Mouse (Mus musculus) T-helper 1 cell (primary cell): ENCODE results near the gene Crybb1.

ENCODE experiments used
- in situ Hi-C: fragments of 300-600 bp; cut with MboI, MseI; formaldehyde crosslinking; loops from one replicate; pipeline ENCODE4 v1.15.1; 2025; ENCODE audit warnings: high pct_unique_total_duplicates

Crybb1 gene

DNA sequence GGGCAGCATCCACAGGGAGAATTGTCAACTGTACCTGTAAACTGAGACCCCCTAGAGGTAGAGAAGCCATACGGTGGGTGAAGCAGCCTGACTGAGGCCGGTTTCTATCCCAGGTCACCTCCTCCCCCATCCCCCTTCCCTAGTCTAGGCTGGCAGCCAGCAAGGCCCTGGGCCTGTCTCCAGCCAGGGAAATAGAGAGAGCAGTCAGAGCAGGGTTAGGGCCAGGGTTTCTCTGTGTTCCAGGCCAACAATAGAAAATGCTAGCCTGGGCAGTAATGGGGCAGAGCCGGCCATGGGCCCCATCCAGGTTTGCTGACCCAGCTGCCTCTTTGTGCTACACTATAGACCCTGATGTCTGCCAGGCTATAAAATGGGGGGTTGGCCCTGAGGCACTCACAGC lies at the start of gene Crybb1:
Gene Crybb1, plus strand, starts transcription at position 390 of the 400 bp plus-strand sequence.
- in situ Hi-C loops, result loop anchor here (25.0 kb wide), 1 partner anchor 1857 kb away; no protein-coding TSS in a partner anchor

DNA sequence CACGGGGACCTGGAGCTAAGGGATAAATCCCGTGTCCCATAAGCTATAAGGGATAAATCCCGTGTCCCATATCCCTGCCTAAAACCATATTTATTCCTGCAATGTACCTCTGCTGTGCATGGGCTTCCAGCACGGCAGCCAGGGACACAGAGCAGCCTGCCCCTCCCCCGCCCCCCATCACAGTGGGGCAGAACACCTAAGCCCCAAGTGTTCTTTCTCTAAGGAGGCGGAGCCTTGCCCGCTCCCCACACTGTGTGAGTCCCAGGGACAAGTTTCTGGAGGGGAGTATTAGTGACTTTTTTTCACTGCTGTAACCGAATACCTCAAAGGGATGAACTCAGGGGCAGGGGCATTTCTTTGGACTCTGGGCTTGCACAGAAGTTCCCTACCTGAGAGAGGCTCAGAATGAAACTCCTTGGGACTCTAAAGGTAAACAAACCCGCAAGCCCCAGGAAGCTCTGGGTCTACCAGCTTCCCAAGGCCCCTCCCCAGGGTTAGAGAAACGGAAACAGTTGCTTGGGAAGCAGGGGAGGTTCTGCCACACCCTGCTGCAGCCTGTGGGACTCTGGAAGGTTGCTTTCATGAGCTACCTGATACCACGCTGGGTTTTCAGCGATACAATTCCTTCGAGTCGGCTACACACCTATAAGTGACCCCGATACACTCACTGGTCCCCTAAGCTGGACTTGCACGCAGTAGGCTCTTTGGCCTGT lies 48.9 kb upstream of the Crybb1 start:
- in situ Hi-C loops, result no loop called here

DNA sequence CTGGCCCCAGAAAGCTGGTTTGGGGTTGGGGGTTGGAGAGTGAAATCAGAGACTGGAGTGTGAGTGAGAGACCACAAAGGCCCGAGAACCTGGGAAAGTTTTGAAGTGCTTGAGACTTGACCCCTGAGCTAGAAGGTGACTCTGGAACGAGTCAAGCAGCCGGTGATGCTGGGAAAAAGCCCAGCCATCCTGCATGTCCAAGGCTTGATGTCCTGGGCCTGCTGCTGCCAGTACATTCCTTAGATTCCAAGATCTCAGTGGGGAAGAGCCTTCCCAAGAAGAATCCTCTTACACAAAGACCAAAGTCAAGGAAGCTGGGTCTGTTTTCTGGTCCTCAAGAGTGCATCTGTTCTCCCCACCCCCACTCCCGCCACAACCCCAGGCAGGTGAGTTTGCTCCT lies 47.3 kb upstream of the Crybb1 start:
- in situ Hi-C loops, result no loop called here

DNA sequence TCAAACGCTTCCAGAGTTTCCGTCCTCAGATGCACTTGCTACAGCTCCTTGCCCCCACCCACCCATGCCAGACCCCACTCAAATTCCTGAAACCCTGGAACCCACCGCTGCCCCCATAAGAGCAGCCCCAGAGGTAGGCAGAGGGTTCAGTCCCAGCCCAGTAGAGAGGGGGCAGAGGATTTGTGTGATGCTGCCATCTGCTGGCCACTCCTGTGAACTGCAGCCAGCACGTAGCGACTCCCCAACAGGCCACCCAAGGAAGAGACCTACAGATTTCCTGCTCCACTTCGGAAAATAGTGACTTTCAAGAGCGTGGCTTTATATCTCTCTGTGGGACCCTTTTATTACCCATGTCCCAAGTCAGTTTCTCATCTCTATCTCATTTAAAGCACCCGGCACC lies 45.5 kb upstream of the Crybb1 start:
- in situ Hi-C loops, result no loop called here

DNA sequence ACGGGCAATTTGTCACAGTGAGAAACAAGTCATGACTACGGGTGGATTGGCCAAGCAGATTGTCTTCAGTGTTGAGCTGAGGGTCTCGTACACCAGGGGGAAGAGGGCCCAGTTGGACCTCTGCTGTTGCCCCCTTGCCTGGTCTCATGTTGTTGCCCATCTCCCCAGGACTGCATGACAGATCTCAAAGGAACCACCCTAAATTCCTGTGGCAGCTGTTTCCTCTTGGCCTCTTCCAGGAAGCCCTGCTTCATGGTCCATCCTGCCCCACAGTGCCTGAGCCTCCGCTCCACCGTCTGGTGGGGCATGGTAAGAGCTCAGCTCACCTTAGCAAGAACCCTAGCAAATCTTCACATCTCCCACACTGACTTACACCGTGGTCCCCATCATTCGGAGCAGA lies 43.7 kb upstream of the Crybb1 start:
- in situ Hi-C loops, result no loop called here

DNA sequence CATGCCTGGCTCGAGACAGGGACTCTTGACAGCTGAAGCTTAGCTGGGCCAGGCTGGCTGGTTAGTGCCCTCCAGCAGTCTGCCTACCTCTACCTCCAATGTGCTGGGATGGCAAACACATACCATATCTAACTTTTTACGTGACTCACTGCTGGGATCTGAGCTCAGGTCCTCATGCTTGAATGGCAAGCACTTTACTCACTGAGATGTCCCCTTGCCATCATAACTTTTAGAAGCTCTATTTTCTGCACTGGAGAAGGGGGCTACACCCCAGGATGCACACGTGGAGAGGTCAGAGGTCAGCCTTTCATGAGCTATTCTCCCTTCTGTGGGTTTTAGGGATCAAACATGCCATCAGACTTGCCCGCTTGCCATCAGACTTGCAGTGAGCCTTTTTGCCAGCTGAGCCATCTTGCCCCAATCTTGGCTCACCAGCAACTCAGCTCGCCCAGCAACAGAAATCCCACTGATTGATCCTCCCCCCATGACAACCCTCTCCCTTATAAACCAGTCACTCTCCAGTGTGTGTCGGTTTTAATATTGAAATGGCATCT lies 42.8 kb upstream of the Crybb1 start:
- in situ Hi-C loops, result no loop called here

DNA sequence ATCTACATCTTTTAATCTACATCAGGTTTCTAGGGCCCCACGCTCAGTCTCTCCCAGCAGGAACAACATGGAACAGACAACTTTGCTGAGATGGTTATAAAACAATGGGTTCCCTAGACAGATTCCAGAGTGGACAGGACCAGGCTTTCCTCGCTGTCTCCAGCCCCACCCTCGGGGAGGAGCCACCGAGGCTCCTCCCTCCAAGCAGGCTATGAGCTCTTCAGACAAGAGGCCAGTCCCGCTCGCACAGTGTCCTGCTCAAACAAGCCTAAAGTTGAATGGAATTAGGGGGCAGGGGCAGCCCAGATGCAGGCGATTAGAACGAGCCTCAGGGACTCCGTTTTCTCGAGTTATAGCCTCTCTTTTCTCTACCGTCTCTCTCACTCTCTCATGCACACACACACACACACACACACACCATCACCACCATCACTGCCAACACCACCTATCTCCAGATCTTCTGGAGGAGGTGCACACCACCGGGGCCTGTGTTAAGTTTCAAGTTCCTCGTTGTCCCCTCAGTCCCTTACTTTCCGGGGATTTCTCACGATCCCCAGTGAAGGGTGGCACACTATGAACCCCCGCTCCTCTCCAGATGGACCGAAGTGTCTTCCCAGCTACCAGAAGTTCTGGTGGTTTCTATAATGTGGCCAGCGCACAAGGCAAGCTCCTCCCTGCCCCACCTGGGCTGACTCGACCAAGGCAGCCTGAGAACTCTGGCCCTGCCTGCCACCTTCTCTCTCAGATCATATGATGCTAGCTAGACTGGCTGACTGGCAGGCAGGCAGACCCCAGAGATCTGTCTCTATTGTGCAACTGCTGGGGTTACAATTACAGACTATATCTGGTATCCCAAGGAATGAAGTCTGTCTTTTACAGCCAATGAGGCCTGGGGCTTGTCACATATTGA lies 42.0 kb upstream of the Crybb1 start:
- in situ Hi-C loops, result no loop called here

DNA sequence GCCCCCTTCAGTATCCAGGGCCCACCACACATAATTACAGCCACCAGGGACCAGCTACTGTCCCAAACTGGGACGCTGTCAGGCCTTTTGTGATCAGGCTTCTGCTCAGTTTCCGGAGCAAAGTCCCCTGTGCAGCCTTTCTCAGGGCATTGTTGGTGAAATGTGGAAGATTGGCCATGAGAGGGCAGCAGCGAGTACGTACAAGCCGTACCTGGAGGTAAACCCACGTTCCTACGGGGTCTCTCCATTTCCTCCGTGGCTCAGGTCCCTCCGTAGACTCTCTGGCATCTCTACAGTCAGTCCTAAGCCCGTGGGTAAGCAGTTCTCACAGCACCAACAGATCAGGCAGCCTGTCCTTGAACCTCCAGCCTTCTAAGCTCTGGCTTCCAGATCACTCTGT lies 41.2 kb upstream of the Crybb1 start:
- in situ Hi-C loops, result no loop called here

DNA sequence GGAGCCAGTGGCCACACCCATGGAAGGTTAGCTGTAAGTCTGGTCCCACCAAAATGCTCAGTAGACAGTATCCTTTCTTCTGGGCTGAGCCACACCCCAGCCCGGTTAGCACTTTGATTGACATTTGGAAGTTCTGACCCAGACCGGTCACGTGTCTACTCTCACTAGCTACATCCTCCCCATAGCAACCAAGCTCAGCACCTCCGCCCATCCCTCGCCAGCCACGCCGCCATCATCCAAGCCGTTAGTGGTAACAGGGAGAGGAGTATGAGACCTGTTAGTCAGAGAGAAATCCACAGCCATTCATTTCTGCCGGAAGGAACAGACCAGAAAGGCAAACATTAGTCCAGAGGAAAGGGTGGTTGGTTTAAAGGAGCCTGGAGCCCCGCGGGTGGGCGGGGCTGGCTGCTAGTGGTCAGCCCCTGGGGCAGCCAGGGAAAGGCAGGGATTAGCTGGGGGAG lies 40.3 kb upstream of the Crybb1 start:
- in situ Hi-C loops, result no loop called here

DNA sequence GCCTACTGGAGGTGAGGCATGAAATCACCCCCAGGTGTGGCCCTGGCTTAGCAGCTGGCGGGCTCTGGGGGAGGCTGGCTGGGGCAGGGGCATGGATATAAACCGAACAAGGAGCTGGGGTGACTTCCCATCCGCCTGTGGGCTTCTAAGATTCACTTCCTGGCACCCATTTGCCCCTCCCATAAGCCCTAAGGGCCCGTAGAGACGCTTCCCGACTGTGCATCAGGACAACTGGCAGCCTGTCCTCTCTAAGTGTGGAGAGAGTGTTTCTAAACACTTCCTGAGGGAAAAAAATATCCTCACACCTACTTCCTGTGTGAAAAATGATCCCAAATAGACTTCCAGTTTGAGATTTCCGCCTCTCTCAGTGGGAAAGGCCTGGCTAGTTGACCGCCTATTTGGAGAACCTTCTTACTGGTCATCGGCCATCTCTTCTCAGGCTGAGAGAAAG lies 39.8 kb upstream of the Crybb1 start:
- in situ Hi-C loops, result no loop called here

DNA sequence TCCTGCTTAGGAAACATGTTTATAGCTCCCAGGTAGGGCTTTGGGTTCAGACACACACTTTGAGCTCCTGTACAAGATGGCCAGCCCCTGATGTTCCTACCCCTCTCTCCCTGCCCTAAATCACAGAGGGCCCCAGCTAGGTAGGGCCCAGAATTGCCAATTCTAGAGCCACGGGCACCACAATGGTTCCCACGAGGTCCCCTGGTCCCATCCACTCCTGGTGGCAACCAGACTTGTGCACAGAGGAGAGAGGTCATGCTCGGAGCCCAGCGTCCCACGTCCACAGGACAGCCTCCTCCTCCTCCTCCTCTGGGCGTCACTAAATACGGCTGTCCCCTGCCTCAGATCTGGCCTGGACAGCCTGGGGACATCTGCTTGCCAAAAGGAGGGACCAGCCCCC lies 39.3 kb upstream of the Crybb1 start:
- in situ Hi-C loops, result no loop called here

DNA sequence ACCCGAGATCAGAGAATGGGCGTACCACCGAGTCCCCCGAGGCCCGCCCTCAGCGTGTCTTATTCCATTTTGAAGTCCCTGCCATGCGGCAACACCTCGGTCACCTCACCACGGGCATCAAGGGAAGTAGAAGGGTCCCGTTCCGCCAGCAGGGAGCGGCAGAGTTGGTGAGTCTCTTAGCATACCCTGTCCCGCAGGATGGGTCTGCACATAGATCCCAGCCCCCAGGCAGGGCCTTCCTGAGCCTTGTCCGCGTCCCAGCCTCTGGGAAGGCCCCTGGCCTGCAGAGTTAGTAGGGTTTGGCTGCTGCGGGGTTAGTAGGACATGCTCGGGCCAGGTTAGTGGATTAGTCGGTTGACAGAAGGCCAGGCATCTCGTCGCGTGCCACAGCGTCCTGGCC lies 38.6 kb upstream of the Crybb1 start:
- in situ Hi-C loops, result no loop called here

DNA sequence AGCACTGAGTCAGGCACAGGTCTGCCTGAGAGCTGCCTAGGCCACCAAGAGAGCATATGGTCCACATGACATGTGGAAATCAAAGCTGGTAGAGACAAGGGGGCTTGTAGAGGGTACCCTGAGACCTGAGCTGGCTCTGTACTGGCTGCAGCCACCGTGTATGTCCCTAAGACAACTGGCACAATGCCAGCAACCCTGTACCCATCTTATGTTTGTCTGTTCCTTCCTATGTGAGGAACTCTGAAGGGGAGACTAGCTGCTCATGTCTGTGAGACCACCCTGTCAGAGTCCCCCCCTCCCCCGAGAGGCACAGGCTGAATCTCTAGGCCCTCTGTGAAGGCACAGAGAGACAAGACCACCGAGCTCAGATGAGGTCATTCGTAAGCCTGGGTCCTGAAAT lies 36.9 kb upstream of the Crybb1 start:
- in situ Hi-C loops, result no loop called here

DNA sequence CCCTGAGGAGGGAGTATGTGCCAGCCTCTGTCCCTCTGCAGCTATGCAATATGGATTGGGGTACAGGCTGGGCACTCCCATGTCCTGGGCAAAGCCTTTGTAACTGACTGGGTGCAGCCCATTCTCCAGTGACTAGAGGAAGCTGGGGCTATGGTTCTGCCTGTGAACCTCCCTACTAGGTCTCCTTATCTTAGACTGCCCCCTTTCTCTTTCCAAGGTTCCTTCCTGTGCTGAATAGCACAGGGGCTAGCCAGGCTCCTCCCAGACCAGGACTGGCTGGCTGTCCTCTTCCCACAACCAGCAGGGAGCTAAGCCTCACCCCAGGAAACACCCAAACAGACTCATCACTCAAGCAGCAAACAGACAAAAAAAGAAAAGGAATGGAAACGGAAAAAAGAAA lies 36.2 kb upstream of the Crybb1 start:
- in situ Hi-C loops, result no loop called here

DNA sequence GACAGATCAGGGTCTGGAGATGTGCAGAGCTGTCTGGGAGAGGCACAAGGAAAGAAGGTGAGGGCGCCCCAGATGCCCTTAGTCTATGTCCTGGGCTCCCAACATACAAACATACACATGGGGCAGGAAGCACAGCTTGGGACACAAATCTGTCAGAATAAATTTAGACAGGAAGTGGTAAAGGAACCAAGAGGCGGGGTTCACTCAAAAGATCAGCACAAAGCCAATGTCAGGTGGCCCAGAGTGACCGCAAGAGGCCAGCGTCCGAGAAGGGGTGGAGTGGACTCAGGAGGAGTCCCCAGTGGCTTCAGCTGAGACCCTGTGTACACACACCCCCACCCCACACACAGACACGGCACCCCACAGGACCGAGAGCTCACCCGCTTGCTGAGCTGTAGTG lies 35.4 kb upstream of the Crybb1 start:
- in situ Hi-C loops, result no loop called here

DNA sequence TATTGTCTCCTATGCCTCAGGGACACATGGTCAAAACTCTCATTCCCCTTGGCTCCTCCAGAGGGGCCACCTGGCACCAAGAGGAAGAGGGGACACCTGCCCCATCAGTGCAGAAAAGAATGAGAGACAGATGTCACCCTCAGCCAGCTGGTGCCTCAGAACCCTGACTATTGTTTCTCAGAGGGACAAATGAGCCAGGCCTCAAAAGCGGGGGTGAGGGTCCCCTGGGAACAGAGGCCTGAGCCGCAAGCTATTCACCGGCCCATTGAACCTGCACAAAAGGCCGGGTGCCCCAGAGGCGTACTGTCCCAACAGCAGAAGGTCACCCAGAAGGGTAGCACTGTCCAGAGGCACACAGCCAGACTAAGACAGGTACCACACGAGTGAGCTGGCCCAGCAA lies 30.0 kb upstream of the Crybb1 start:
- in situ Hi-C loops, result no loop called here

DNA sequence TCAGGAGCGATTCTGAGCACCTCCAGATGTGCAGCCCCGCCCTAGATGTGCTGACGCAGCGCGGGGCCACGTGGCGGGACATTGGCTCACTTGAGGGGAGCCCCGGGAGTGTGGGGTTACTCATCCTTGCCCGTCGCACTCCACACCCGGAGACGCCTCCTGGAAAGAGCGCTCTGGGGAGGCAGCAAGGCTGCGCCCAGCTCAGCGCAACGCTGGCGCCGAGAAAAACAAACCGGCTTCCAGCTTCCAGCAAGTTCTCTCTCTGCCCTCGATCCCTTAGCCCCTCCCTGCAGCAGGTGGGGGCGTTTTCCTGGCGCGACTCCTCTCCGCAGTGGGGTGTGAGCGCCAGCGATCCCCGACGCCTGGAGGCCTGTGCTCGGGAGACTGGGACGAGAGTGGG lies 28.3 kb upstream of the Crybb1 start:
- in situ Hi-C loops, result no loop called here

DNA sequence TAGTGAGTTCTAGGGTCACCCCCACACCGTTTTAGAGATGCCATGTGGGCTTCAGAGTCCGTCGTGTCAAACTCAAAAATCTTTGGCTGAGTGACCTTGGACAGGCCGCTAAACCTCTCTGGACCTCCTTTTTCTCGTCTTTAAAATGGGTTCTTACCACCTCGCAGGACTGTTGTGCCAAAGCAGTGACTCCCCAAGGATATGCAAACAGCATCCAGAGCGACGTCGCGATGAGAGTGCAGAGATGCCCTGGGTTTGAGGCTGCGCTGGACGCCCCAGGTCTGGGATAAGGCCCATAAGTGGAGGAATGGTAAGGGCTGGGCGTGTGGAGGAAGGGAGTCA lies 27.7 kb upstream of the Crybb1 start:
- in situ Hi-C loops, result no loop called here

DNA sequence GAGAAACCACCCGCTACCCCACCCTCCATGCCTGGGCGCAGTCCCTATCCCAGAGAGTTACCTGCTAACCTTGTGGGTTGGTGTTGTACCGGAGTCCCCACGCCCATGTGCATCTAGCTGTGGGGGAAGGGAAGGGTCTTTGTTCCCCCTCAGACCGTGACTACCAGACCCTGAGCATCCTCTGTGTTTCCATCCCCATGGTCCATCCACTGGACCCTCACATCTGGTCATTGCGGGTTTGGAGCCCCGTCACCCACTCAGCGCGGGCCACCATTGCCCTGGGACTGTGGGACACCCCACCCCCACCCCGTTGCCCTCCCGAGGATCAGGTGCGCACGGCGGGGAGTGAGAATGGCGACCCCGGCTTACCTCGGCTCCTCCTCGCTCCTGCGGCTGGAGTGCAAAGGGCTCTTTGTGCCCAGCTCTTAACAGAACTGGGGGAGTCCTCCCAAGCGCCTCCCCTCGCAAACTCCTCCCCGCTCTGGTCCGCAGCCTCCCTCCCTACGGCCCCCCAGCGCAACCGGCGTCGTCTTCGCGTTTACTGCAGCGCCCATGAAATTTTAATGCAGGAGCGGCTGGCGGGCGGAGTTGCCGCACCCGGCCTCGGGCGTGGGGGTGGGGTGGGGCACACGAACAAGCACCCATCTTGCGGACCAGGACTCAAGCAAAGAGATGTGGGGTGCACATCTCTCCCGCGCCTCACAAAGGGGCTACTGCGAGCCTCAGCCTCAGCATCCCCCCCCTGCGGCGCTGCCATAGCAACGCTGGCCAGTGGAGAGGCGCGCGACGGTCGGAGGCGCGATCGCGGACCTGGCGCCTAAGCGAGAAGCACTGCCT lies 27.2 kb upstream of the Crybb1 start:
- in situ Hi-C loops, result no loop called here

DNA sequence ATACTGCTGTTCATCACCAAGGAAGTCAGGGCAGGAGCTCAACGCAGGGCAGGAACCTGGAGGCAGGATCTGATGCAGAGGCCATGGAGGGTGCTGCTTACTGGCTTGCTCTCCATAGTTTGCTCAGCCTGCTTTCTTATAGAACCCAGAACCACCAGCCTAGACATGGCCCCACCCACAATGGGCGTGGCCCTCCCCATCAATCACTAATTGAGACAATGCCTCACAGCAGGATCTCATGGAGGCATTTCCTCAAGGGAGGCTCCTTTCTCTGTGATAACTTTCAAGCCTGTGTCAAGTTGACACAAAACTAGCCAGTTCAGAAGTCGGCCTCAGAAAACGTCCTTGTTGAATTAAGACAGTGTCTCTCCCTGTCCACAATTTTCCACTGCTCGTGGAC lies 19.8 kb upstream of the Crybb1 start:
- in situ Hi-C loops, result no loop called here

DNA sequence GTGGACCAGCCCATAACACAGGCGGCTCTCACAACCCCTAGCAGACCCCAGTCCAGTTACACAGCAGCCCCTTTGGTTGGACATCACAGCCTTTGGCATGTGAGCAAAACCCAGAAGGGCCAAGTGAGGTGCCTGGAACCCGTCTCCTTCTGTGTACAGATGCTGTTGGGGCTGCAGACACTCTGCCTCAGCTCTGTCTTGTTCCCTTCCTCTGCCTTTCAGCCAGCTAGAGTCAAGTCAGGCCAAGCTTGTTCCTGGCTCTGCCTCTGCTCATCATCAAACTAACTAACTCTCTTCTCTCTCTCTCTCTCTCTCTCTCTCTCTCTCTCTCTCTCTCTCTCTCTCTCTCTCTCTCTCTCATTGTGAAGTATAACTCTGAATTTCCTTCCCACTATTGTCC lies 19.0 kb upstream of the Crybb1 start:
- in situ Hi-C loops, result no loop called here

DNA sequence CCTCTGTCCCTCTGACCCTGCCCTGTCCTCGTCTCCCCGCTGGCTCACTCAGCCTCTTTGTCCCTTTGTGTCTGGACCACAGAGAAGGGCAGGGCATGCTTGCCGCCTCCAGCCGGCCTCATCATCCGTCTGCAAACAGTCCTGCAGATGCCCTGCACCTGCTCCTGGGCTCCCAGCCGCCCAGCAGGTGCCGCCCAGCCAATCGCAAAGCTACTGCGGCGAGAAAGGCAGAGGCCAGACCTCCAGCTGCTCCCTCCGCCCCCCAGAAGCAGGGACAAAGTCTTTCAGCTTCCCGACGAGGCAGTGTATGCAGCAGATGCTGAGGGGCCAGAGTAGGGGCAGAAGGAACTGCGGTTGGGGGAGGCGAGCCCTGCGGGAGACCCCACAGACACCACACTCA lies 18.2 kb upstream of the Crybb1 start:
- in situ Hi-C loops, result no loop called here
